Mouse (Mus musculus) midbrain, postnatal 0 days (tissue): ENCODE measurements around the gene Endod1. TPM values are rescaled to one million over a fixed set of nuclear protein-coding genes. Genes with fewer than 3 reads are reported as not detected.

Experiments used
- ATAC-seq: fragments of 200-750 bp; cut with Nextera tagmentation; 2 replicates; pipeline ENCODE4 v1.8.0; 2017; ENCODE audit warnings: moderate number of reproducible peaks, mild to moderate bottlenecking, moderate TSS enrichment, moderate library complexity; ENCODE audit not compliant: low FRiP score
- DNase-seq: peaks from one replicate; pipeline ENCODE4 v3.0.0-alpha.2; 2015; ENCODE audit warnings: low spot score
- H3K27ac ChIP-seq: fragments of 300-500 bp; sonication (generic); 2 replicates; pipeline ENCODE4 v1.5.1; 2014; ENCODE audit warnings: low read depth, mild to moderate bottlenecking, low read length, mixed read lengths
- H3K27me3 ChIP-seq: fragments of 300-500 bp; sonication (generic); 2 replicates; pipeline ENCODE4 v1.6.1; 2014; ENCODE audit warnings: low read length, control low read depth, mixed read lengths; ENCODE audit not compliant: insufficient read depth
- H3K36me3 ChIP-seq: fragments of 300-500 bp; sonication (generic); 2 replicates; pipeline ENCODE4 v1.6.1; 2014; ENCODE audit warnings: low read length, control low read depth, mixed read lengths; ENCODE audit not compliant: insufficient read depth
- H3K4me1 ChIP-seq: fragments of 300-500 bp; sonication (generic); 2 replicates; pipeline ENCODE4 v1.6.1; 2014; ENCODE audit warnings: mild to moderate bottlenecking, control low read depth, antibody characterized with exemption, low read length, mixed read lengths; ENCODE audit not compliant: insufficient read depth
- H3K4me2 ChIP-seq: fragments of 300-500 bp; sonication (generic); 2 replicates; pipeline ENCODE4 v1.6.1; 2014; ENCODE audit warnings: low read depth, mild to moderate bottlenecking, low read length, mixed read lengths; ENCODE audit not compliant: poor library complexity, severe bottlenecking
- H3K4me3 ChIP-seq: fragments of 300-500 bp; sonication (generic); 2 replicates; pipeline ENCODE4 v1.5.1; 2014; ENCODE audit warnings: low read depth, mild to moderate bottlenecking, low read length, moderate library complexity
- H3K9ac ChIP-seq: fragments of 300-500 bp; sonication (generic); replicated peaks from 2 replicates; pipeline ENCODE4 v1.6.1; 2014; ENCODE audit warnings: mild to moderate bottlenecking, low read length, moderate library complexity, mixed read lengths; ENCODE audit not compliant: poor library complexity, severe bottlenecking
- H3K9me3 ChIP-seq: fragments of 300-500 bp; sonication (generic); 2 replicates; pipeline ENCODE4 v1.6.1; 2016; ENCODE audit warnings: low read length, control low read depth
- CTCF ChIP-seq: IDR thresholded peaks from 2 replicates; pipeline ENCODE4 v1.5.1; 2016; ENCODE audit warnings: antibody characterized with exemption, mild to moderate bottlenecking
- WGBS: fragments of 180-500 bp; shearing (Covaris S2); extraction: QIAGEN DNeasy Blood & Tissue Kit; methylation state at CpG from one replicate; pipeline ENCODE4 v1.1.7; 2014; 5-methylcytosine and 5-hydroxymethylcytosine counted together
- polyA plus RNA-seq: library from polyadenylated mRNA; unstranded; fragments of >200 nt; fragmentation: Nextera tagmentation; extraction: Ambion mirVana; gene quantifications from 2 replicates; pipeline ENCODE4 v1.2.1, GENCODE M21; 2015
- total RNA-seq: library from RNA; depleted of rRNA; stranded (reverse); fragments of >200 nt; gene quantifications from 2 replicates; pipeline ENCODE4 v1.2.3, GENCODE M21; 2014

The Endod1 gene
- total and polyA plus RNA-seq, 2 experiments from 2014 or later: 40.6 to 92.3 TPM

DNA sequence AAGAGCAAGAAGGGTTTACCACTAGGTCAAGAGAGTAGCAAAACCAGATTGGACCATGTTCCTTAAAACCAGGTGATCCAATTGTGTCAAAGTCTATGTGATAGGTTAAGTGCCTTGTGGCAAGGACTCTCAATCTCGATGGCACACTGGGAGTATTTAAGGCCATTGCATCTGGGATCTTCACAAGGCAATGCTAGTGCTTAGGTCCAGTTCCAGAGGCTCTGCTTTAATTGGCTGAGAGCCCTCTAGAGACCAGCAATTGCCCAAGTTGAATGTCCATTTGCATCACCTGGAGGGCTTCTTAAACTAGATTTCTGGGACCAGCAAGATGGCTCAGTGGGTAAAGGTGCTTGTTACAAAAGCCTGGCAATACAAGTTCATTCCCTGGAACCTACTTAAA lies 17.6 kb upstream of the Endod1 start:
- Histone ChIP-seq H3K4me2 (no peak overlapping the region), H3K4me3 (no peak overlapping the region), H3K36me3 (no peaks in the 10 kb centered on the region), H3K27me3 (no peaks in the 10 kb centered on the region), H3K27ac (no peak overlapping the region), H3K9me3 (no peaks in the 10 kb centered on the region), H3K9ac (no peak overlapping the region), H3K4me1 (no peaks in the 10 kb centered on the region)
- 83% methylated on average over 1 of the region's 1 CpGs for whole genome bisulfite sequencing
- DNase-seq (no peak), ATAC-seq (no peak)
- TF ChIP-seq CTCF: no peak

DNA sequence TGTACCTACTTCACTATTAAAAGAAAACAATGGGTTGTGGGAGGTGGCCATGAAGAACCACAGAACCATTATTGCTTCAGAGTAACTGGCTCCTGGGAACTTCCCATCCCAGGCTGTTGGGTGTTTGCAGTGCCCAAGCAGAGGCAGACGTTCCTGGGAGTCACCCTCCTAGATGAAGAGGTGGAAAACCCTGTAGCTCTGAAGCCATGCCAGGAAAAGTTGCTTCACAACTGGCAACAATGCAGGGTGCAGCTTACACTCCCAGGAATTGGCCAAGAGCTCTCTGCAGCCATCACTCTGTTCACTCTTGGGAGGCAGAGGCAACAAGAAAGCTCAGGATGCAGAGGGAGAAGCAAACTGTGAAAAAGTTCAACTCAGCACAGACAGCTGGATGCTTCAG lies 16.8 kb upstream of the Endod1 start:
- H3K4me1 ChIP-seq: no peaks in the 10 kb centered on the region
- H3K9me3 ChIP-seq: no peaks in the 10 kb centered on the region
- H3K27ac ChIP-seq: no peak overlapping the region
- no peaks in the 10 kb centered on the region for H3K36me3 ChIP-seq
- ATAC-seq: no peak
- H3K9ac ChIP-seq: no peak overlapping the region
- no peak for TF ChIP-seq CTCF
- no peaks in the 10 kb centered on the region for H3K27me3 ChIP-seq
- H3K4me3 ChIP-seq: no peak overlapping the region
- 86% methylated on average over 1 of the region's 1 CpGs for WGBS
- H3K4me2 ChIP-seq: no peak overlapping the region
- no peak for DNase-seq

DNA sequence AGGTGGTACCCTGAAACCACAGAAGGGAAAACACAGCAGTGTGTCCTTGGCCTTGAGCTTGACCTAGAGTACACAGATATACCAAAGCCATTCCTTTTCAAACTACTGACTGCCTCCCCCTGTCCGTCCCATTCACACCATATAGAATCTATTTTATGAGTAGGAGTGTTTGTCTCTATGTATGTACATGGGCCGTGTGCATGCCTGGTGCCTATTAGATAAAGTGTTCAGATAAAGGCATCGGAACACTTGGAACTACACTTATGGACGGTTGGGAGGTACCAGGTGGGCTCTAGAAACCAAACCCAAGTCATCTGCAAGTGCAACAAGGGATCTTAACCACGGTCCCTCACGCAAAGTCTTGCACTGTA lies 16.1 kb upstream of the Endod1 start:
- WGBS: 92% methylated on average over 6 of the region's 6 CpGs
- Histone ChIP-seq H3K9ac (no peak overlapping the region), H3K27ac (no peak overlapping the region), H3K4me1 (no peaks in the 10 kb centered on the region), H3K36me3 (no peaks in the 10 kb centered on the region), H3K4me2 (no peak overlapping the region), H3K9me3 (no peaks in the 10 kb centered on the region), H3K27me3 (no peaks in the 10 kb centered on the region), H3K4me3 (no peak overlapping the region)
- ATAC-seq (no peak), DNase-seq (no peak)
- TF ChIP-seq CTCF: no peak

DNA sequence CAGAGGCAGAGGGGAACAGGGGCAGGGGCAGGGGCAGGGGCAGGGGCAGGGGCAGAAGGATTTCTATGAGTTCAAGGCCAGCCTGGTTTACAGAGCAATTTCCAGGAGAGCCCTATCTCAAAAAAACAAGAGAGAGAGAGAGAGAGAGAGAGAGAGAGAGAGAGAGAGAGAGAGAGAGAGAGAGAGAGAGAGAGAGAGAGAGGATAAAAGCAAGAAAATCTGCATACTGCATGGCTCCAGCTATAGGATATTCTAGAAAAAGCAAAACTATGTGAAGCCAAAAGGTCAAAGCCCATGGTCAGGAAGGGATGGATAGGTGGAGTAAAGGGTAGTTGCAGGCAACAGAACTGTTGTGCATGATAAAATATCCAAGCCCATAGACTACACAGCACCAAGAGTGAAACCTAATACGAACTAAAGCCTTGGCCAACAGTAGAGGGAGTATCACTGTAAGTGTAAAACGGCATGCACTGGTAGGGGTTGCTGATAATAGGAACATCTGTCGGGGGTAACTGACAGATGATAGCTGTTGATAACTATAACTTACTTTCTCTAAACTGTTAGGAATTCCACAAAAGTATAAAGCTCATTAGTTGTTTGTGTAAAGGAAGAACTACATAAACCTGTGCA lies 15.6 kb upstream of the Endod1 start:
- Histone ChIP-seq H3K9ac (no peak overlapping the region), H3K9me3 (no peaks in the 10 kb centered on the region), H3K4me3 (no peak overlapping the region), H3K4me2 (no peak overlapping the region), H3K36me3 (no peaks in the 10 kb centered on the region), H3K4me1 (no peaks in the 10 kb centered on the region), H3K27me3 (no peaks in the 10 kb centered on the region), H3K27ac (no peak overlapping the region)
- no peak for TF ChIP-seq CTCF
- DNase-seq: no peak
- no peak for ATAC-seq
- 87% methylated on average over 3 of the region's 3 CpGs for WGBS

DNA sequence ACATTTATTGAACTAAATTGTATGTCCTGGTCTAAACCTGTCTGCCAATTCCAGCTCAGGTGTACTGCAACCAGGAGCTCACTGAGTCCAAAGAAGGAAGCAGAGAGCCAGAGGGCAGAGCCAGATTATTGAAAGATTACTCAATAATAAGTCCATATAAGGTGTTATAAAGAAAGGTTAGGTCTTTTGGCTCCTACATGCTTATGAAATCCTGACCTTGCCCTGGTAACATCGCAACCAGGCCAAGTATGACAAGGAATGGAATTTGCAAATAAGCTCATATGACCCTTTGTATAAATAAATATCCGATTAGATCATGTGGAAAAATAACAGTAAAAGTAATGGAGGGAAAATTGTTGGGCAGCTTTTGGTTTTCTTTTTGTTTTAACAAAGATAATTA lies 14.8 kb upstream of the Endod1 start:
- H3K9me3 ChIP-seq: no peaks in the 10 kb centered on the region
- no peaks in the 10 kb centered on the region for H3K36me3 ChIP-seq
- no peaks in the 10 kb centered on the region for H3K4me1 ChIP-seq
- no peak for TF ChIP-seq CTCF
- H3K4me3 ChIP-seq: no peak overlapping the region
- WGBS: 86% methylated on average over 2 of the region's 2 CpGs
- H3K9ac ChIP-seq: no peak overlapping the region
- H3K27ac ChIP-seq: no peak overlapping the region
- ATAC-seq (no peak), DNase-seq (no peak)
- H3K4me2 ChIP-seq: no peak overlapping the region
- no peaks in the 10 kb centered on the region for H3K27me3 ChIP-seq

DNA sequence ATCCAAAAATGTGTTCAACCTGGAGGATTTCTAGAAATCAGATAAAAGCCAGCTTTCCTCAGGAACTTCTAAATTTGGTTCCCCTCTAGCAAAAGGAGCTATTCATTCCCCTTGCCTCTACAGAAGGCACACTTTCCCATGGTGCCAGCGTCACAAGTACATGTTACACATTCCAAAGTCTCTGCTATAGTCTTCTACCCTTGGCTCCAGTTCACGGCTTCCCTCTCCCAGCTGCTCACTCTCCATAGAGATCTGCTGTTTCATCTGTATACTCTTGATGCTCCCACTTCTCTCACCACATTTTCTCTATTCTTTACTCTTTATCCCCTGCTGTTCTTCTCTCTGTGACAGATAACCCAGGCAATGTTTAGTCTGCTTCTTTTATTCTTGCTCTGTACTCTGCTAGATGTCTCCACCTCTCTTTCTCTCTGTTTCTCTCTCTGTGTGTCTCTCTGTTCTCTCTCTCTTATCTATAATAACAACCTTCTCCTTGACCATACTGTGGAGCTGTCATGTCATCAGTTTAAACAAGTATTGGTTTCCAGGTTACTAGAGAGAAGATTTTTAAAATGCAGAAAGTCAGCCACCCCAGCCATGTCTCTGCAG lies 13.8 kb upstream of the Endod1 start:
- no peaks in the 10 kb centered on the region for H3K4me1 ChIP-seq
- TF ChIP-seq CTCF: no peak
- H3K9ac ChIP-seq: no peak overlapping the region
- WGBS: 22% methylated on average over 2 of the region's 2 CpGs
- no peaks in the 10 kb centered on the region for H3K27me3 ChIP-seq
- no peak overlapping the region for H3K4me3 ChIP-seq
- no peaks in the 10 kb centered on the region for H3K36me3 ChIP-seq
- H3K27ac ChIP-seq: no peak overlapping the region
- DNase-seq (no peak), ATAC-seq (no peak)
- H3K4me2 ChIP-seq: no peak overlapping the region
- no peaks in the 10 kb centered on the region for H3K9me3 ChIP-seq
